Mouse (Mus musculus) left cerebral cortex, adult 6 months (tissue): ENCODE data around the gene Cdh9. TPM values are rescaled to one million over a fixed set of nuclear protein-coding genes. Genes with fewer than 3 reads are reported as not detected.

Experiments
- long read RNA-seq, 2 experiments: library from polyadenylated mRNA; unstranded; transcript quantifications; one replicate each; pipeline ENCODE4 v2.0.0; 2019 to 2020
- polyA plus RNA-seq: library from polyadenylated mRNA; unstranded; fragments of <200 nt; fragmentation: Nextera tagmentation; gene quantifications from 2 replicates; pipeline ENCODE4 v1.2.3, GENCODE M21; 2021

The Cdh9 gene
- 4.8 and 6.6 TPM in 2 replicates for polyA plus RNA-seq
- long read RNA-seq, experiment 1, transcript Cdh9-202 (12 exons, 3,539 nt), result major isoform, 39 of 64 reads
- long read RNA-seq, experiment 1, partial matches to known transcripts, result 9 of 64 reads
- long read RNA-seq, experiment 1, other reads (novel, unspliced or antisense), result 14 of 64 reads
- long read RNA-seq, experiment 2, partial matches to known transcripts, result 6 of 11 reads
- long read RNA-seq, experiment 2, other reads (novel, unspliced or antisense), result 4 of 11 reads

DNA sequence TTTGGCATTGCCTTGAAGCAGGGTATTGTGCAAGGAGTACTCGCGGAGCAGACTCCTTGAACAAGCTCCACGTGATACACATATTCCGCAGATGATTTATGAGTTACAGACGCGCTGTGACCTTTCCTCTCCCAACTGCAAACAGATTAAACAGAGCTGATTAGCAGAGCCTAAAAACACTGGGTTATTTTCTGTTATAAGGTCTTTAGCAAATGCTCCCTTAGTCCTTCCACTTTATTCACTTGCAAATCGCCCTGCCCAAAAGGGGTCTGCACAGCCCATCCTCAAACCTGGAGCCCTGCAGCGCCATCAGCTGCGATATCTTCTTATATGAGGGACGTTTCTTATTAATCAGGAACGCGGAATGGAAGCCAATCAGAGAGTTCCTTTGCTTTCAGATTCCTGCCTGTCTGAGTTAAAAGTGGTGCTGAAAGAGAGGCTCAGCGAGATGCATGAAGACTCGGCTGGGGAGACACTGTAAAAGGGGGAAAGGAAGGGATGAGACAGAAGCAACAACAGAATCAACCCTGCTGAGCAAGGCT, at the start of gene Cdh9:
Gene Cdh9, plus strand, starts transcription at position 287 of the 542 bp plus-strand sequence.

